Mouse (Mus musculus): ENCODE measurements at regions not wholly inside any gene's neighbourhood (a gene's known extent, or its start where the extent isn't known, plus 50 kb on each side); places are given as distances from the start of the nearest gene placed in this dataset.

DNA sequence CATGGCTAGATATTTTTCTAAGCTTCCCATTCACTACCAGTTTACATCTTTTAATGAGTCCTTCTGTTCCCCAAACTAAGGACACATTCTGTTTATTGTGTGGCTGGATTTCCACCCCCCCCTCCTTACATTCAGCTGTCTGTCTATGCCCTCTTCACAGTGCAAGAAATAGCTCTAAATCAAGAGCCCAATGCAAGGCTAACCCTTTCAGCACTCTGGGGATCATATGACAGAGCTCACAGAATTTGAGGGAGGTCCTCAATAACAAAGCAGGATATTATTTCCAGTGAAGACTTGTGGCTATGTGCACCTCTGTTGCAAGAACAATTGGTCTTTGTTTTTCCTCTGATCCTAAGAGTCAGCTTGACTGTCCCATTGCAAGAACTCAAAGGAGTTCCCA lies 874.1 kb upstream of the Gje1 start:
- no peaks in the 10 kb centered on the region for H3K9me3 ChIP-seq (ENCODE audit: control insufficient read depth, low read depth, low read length)
- H3K27me3 ChIP-seq (ENCODE audit: control insufficient read depth, insufficient read depth, low read length): no peaks in the 10 kb centered on the region
- no peak overlapping the region for H3K4me2 ChIP-seq (replicated peaks; ENCODE audit: low read depth, low read length)
- H3K36me3 ChIP-seq (ENCODE audit: control insufficient read depth, insufficient read depth, low read length): no peaks in the 10 kb centered on the region
- no peak overlapping the region for H3K9ac ChIP-seq (replicated peaks; ENCODE audit: low read depth, low read length)
- 0 out of 2 replicates have a peak, but pooled peaks have one; percentile 63 for ATAC-seq (ENCODE audit: insufficient number of reproducible peaks, insufficient read depth, low FRiP score, low read depth)
- H3K27ac ChIP-seq (ENCODE audit: low read length): no peak overlapping the region
- H3K4me3 ChIP-seq (ENCODE audit: low read depth, low read length): no peak overlapping the region
- H3K4me1 ChIP-seq (ENCODE audit: control insufficient read depth, insufficient read depth, low read length): no peaks in the 10 kb centered on the region

DNA sequence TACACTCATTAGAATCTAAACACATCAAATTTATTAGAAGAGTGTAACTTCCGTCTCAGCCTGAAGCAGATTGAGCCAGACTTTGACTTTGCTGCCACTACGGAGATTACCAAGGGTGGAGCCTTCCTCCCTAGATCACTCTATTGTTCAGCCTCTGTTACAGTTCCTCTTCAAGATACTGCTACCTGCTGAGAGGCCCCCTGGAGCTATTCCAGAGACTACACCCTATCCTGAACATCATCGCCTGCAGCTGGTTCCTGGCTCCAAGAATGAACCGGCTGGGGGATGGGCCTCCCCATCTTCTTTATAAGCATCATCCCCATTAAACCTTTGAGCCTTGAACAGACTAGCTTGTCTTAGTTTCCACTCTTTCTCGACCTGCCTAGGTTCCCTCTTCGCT lies 868.1 kb upstream of the Gje1 start:
- Histone ChIP-seq H3K9ac (replicated peaks; ENCODE audit: low read depth, low read length) (no peak overlapping the region), H3K9me3 (ENCODE audit: control insufficient read depth, low read depth, low read length) (no peaks in the 10 kb centered on the region), H3K4me2 (replicated peaks; ENCODE audit: low read depth, low read length) (no peak overlapping the region), H3K4me3 (ENCODE audit: low read depth, low read length) (no peak overlapping the region), H3K27me3 (ENCODE audit: control insufficient read depth, insufficient read depth, low read length) (no peaks in the 10 kb centered on the region), H3K36me3 (ENCODE audit: control insufficient read depth, insufficient read depth, low read length) (no peaks in the 10 kb centered on the region), H3K27ac (ENCODE audit: low read length) (no peak overlapping the region), H3K4me1 (ENCODE audit: control insufficient read depth, insufficient read depth, low read length) (no peaks in the 10 kb centered on the region)
- 75% methylated on average over 6 of the region's 6 CpGs for WGBS
- no peak for ATAC-seq (ENCODE audit: insufficient number of reproducible peaks, insufficient read depth, low FRiP score, low read depth)

DNA sequence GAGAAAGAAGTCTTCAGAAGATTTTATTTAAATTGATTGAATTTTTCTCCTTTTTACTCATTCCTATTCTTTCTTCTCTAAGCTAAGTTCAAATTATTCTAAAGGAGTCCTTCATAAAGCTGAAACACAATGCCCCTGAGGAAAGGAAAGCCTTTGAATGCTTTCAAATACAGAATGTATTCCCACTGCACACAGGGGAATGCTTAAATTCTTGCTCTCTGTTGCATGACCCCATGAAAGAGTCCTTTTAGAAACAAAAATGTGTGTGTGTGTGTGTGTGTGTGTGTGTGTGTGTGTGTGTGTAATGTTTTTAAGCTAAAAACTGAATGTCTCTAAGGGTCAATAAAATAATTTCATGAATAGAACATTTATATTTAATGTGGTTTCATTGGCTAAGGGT lies 846.1 kb upstream of the Gje1 start:
- Histone ChIP-seq H3K36me3 (ENCODE audit: control insufficient read depth, insufficient read depth, low read length) (no peaks in the 10 kb centered on the region), H3K27ac (ENCODE audit: low read length) (no peak overlapping the region), H3K4me3 (ENCODE audit: low read depth, low read length) (no peak overlapping the region), H3K4me2 (replicated peaks; ENCODE audit: low read depth, low read length) (no peak overlapping the region), H3K27me3 (ENCODE audit: control insufficient read depth, insufficient read depth, low read length) (no peaks in the 10 kb centered on the region), H3K4me1 (ENCODE audit: control insufficient read depth, insufficient read depth, low read length) (no peaks in the 10 kb centered on the region), H3K9me3 (ENCODE audit: control insufficient read depth, low read depth, low read length) (no peaks in the 10 kb centered on the region), H3K9ac (replicated peaks; ENCODE audit: low read depth, low read length) (no peak overlapping the region)
- no peak for ATAC-seq (ENCODE audit: insufficient number of reproducible peaks, insufficient read depth, low FRiP score, low read depth)

DNA sequence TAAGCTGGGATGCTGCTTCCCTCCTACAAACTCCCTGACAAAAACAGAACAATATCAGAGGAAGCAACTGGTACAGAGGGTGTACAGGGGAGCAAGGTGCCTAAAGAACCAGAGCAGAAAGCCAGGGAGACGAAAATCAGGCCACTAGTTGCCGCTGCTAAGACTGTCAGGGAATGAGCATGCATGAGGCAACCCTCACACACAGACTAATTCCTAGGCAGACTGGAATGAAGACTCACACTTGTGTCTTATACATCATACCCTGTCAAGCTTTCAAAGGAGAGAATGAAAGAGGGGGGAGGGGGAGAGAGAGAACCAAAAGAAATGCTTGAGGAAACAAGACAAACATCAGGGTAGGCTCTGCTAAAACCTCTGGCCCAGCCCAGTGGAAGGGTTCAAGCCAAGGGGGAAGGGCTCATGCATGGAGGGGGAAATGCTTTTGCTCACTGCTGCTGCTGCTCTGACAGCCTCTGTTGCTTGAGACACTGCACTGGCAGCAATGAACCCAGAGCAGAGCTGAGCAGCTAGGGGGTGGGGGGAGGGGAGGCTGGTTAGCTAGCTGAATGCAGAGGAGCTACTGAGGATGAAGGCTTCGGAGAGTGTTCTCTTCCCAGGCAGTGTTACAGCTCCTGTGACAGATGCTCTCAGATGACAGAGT lies 835.5 kb upstream of the Gje1 start:
- no peaks in the 10 kb centered on the region for H3K4me1 ChIP-seq (ENCODE audit: control insufficient read depth, insufficient read depth, low read length)
- H3K27ac ChIP-seq (ENCODE audit: low read length): no peak overlapping the region
- no peaks in the 10 kb centered on the region for H3K9me3 ChIP-seq (ENCODE audit: control insufficient read depth, low read depth, low read length)
- H3K36me3 ChIP-seq (ENCODE audit: control insufficient read depth, insufficient read depth, low read length): no peaks in the 10 kb centered on the region
- no peak overlapping the region for H3K4me2 ChIP-seq (replicated peaks; ENCODE audit: low read depth, low read length)
- no peaks in the 10 kb centered on the region for H3K27me3 ChIP-seq (ENCODE audit: control insufficient read depth, insufficient read depth, low read length)
- no peak overlapping the region for H3K9ac ChIP-seq (replicated peaks; ENCODE audit: low read depth, low read length)
- no peak overlapping the region for H3K4me3 ChIP-seq (ENCODE audit: low read depth, low read length)
- no peak for ATAC-seq (ENCODE audit: insufficient number of reproducible peaks, insufficient read depth, low FRiP score, low read depth)
- 34% methylated on average over 3 of the region's 3 CpGs for WGBS

DNA sequence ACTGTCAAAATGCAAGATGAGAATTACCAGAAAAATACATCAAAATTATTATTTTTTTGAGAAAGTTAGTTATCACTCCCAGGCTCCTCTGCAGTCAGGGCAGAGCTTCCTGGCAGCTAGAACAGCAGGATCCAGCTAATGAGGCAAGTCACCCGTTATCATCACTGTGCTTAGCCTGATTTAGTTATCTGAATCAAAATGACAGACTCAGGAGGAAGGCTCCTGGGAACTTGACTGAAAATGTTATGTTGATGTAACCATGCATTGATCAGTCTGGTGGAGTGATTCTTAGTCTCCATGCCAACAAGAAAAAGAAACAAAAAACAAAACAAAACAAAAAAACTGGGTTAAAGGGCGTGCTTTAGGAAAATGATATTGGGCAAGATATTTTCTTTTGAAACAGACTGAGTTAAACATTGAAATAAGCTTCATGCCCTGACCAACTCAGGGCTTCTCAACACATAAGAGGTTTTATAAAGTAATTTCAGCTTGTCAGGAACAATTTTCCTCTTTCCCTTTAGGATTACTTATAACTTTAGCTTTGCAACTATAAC lies 823.9 kb upstream of the Gje1 start:
- Histone ChIP-seq H3K9me3 (ENCODE audit: control insufficient read depth, low read depth, low read length) (no peaks in the 10 kb centered on the region), H3K4me3 (ENCODE audit: low read depth, low read length) (no peak overlapping the region), H3K9ac (replicated peaks; ENCODE audit: low read depth, low read length) (no peak overlapping the region), H3K4me1 (ENCODE audit: control insufficient read depth, insufficient read depth, low read length) (no peaks in the 10 kb centered on the region), H3K27me3 (ENCODE audit: control insufficient read depth, insufficient read depth, low read length) (no peaks in the 10 kb centered on the region), H3K27ac (ENCODE audit: low read length) (no peak overlapping the region), H3K36me3 (ENCODE audit: control insufficient read depth, insufficient read depth, low read length) (no peaks in the 10 kb centered on the region), H3K4me2 (replicated peaks; ENCODE audit: low read depth, low read length) (no peak overlapping the region)
- WGBS: 66% methylated on average over 2 of the region's 2 CpGs
- no peak for ATAC-seq (ENCODE audit: insufficient number of reproducible peaks, insufficient read depth, low FRiP score, low read depth)

DNA sequence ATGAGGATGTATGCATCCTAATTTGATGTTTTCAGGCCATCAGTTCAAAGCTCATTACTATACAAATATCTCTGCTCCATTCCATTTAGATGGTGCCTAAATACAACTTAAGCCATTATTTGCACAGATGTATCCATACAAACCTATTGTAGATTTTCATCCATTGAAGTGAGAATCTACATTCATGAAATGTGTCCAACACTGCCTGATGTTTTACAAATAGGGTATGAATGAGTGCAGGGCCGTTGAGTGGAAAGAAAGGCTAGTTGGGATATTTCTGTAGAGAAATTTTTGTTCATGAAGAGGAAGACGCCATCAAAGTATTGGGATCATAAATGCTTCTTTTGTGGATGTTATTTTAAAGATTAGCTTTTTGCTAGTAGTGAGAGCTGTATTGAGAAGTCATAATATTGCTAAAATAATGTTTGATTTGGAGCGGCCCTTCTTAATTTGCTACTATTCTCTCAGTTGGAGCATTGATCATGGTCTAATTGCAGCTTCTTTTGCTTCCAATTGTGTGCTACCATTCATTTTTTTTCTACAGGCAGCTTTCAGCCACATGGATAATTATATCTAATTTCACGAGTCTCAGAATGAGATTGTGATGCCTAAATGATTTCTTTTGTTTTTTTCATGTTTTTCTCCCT lies 822.9 kb upstream of the Gje1 start:
- ATAC-seq (ENCODE audit: insufficient number of reproducible peaks, insufficient read depth, low FRiP score, low read depth): no peak
- WGBS: 82% methylated on average over 4 of the region's 4 CpGs
- H3K4me2 ChIP-seq (replicated peaks; ENCODE audit: low read depth, low read length): no peak overlapping the region

DNA sequence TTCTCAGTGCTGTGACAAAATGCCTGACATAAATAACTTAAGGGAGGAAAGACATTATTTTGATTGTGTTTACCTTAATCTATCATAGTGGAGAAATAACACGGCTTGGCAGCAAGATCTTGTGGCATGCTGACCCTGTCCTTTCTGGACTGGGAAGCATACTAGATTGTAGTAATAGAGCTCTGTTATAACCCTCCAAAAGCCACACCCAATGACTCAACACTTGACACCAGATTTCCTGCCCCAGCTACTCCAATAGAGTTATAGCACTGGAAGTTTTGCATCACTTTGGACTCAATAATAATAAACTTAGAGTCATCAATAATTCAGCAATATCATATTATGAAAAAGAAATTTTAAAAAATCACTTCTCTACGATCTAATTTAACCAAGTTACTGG lies 818.0 kb upstream of the Gje1 start:
- H3K4me2 ChIP-seq (replicated peaks; ENCODE audit: low read depth, low read length): no peak overlapping the region
- no peak overlapping the region for H3K9ac ChIP-seq (replicated peaks; ENCODE audit: low read depth, low read length)
- H3K27ac ChIP-seq (ENCODE audit: low read length): no peak overlapping the region
- no peaks in the 10 kb centered on the region for H3K27me3 ChIP-seq (ENCODE audit: control insufficient read depth, insufficient read depth, low read length)
- no peaks in the 10 kb centered on the region for H3K36me3 ChIP-seq (ENCODE audit: control insufficient read depth, insufficient read depth, low read length)
- H3K4me3 ChIP-seq (ENCODE audit: low read depth, low read length): no peak overlapping the region
- H3K4me1 ChIP-seq (ENCODE audit: control insufficient read depth, insufficient read depth, low read length): no peaks in the 10 kb centered on the region
- WGBS: 72% methylated on average over 2 of the region's 2 CpGs
- H3K9me3 ChIP-seq (ENCODE audit: control insufficient read depth, low read depth, low read length): no peaks in the 10 kb centered on the region
- no peak for ATAC-seq (ENCODE audit: insufficient number of reproducible peaks, insufficient read depth, low FRiP score, low read depth)

More for the DNA sequence above, 822.9 kb upstream of the Gje1 start:
- H3K4me1 ChIP-seq (ENCODE audit: control insufficient read depth, insufficient read depth, low read length): no peaks in the 10 kb centered on the region
- H3K9ac ChIP-seq (replicated peaks; ENCODE audit: low read depth, low read length): no peak overlapping the region
- H3K4me3 ChIP-seq (ENCODE audit: low read depth, low read length): no peak overlapping the region
- H3K36me3 ChIP-seq (ENCODE audit: control insufficient read depth, insufficient read depth, low read length): no peaks in the 10 kb centered on the region
- H3K9me3 ChIP-seq (ENCODE audit: control insufficient read depth, low read depth, low read length): no peaks in the 10 kb centered on the region
- no peak overlapping the region for H3K27ac ChIP-seq (ENCODE audit: low read length)
- no peaks in the 10 kb centered on the region for H3K27me3 ChIP-seq (ENCODE audit: control insufficient read depth, insufficient read depth, low read length)

DNA sequence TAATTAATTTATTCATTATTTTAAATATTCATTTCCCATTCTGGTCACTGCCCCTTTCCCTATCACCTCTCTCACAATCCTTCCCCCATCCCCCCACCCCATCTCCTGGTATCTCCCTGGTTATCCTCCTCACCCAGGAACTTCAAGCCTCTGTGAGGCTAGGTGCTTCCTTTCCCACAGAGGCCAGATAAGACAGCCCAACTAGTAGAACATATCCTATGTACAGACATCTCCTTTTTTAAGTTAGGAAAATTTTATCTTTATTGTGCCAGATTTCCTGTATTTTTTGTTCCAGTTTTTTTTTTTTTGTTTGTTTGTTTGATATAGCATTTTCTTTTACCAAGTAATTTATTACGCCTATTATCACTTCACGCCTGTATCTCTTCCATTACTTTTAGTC lies 769.4 kb upstream of the Gje1 start:
- Histone ChIP-seq H3K4me1 (ENCODE audit: control insufficient read depth, insufficient read depth, low read length) (no peaks in the 10 kb centered on the region), H3K9ac (replicated peaks; ENCODE audit: low read depth, low read length) (no peak overlapping the region), H3K4me2 (replicated peaks; ENCODE audit: low read depth, low read length) (no peak overlapping the region), H3K36me3 (ENCODE audit: control insufficient read depth, insufficient read depth, low read length) (no peaks in the 10 kb centered on the region), H3K4me3 (ENCODE audit: low read depth, low read length) (no peak overlapping the region), H3K27ac (ENCODE audit: low read length) (no peak overlapping the region), H3K9me3 (ENCODE audit: control insufficient read depth, low read depth, low read length) (no peaks in the 10 kb centered on the region), H3K27me3 (ENCODE audit: control insufficient read depth, insufficient read depth, low read length) (no peaks in the 10 kb centered on the region)
- 93% methylated on average over 2 of the region's 2 CpGs for WGBS
- ATAC-seq (ENCODE audit: insufficient number of reproducible peaks, insufficient read depth, low FRiP score, low read depth): no peak

DNA sequence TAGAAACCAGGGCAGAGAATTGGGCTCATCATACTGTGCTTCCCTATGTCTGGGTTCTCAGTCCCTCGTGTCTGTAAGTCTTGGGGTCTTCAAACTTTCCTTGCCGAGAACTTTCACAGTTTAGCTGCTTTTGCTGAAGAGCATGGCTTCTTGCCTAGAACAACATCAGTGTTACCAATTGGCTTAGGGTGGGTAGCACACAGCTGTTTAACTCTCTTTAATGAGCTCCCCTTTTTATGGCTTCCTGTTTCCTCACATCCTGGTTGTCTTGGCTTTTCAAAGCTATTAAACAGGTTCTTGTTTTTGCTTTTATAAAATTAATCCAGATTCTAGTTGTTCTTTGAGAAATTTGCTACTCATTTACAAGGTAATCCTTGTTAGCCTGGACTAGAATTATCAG lies 725.3 kb upstream of the Gje1 start:
- Histone ChIP-seq H3K27ac (ENCODE audit: low read length) (no peak overlapping the region), H3K9ac (replicated peaks; ENCODE audit: low read depth, low read length) (no peak overlapping the region), H3K27me3 (ENCODE audit: control insufficient read depth, insufficient read depth, low read length) (no peaks in the 10 kb centered on the region), H3K9me3 (ENCODE audit: control insufficient read depth, low read depth, low read length) (no peaks in the 10 kb centered on the region), H3K4me3 (ENCODE audit: low read depth, low read length) (no peak overlapping the region), H3K4me1 (ENCODE audit: control insufficient read depth, insufficient read depth, low read length) (no peaks in the 10 kb centered on the region), H3K4me2 (replicated peaks; ENCODE audit: low read depth, low read length) (no peak overlapping the region), H3K36me3 (ENCODE audit: control insufficient read depth, insufficient read depth, low read length) (no peaks in the 10 kb centered on the region)
- 95% methylated on average over 2 of the region's 2 CpGs for WGBS
- ATAC-seq (ENCODE audit: insufficient number of reproducible peaks, insufficient read depth, low FRiP score, low read depth): no peak
